Mouse (Mus musculus) midbrain, embryonic 12.5 days (tissue): ENCODE measurements around the gene Plxnb1. TPM values are rescaled to one million over a fixed set of nuclear protein-coding genes. Genes with fewer than 3 reads are reported as not detected.

Source experiments
- ATAC-seq: fragments of 200-750 bp; cut with Nextera tagmentation; 2 replicates; pipeline ENCODE4 v1.8.0; 2017; ENCODE audit warnings: low read depth, moderate TSS enrichment, moderate library complexity; ENCODE audit not compliant: low FRiP score
- H3K27ac ChIP-seq: fragments of 300-500 bp; sonication (generic); replicated peaks from 2 replicates; pipeline ENCODE4 v1.5.1; 2016; ENCODE audit warnings: mild to moderate bottlenecking
- H3K27me3 ChIP-seq: fragments of 300-500 bp; sonication (generic); 2 replicates; pipeline ENCODE4 v1.6.1; 2016; ENCODE audit warnings: mild to moderate bottlenecking
- H3K36me3 ChIP-seq: fragments of 300-500 bp; sonication (generic); 2 replicates; pipeline ENCODE4 v1.6.1; 2016
- H3K4me1 ChIP-seq: fragments of 300-500 bp; sonication (generic); 2 replicates; pipeline ENCODE4 v1.6.1; 2016
- H3K4me2 ChIP-seq: fragments of 300-500 bp; sonication (generic); replicated peaks from 2 replicates; pipeline ENCODE4 v1.6.1; 2016; ENCODE audit warnings: mild to moderate bottlenecking, moderate library complexity
- H3K4me3 ChIP-seq: fragments of 300-500 bp; sonication (generic); 2 replicates; pipeline ENCODE4 v1.5.1; 2016; ENCODE audit warnings: mild to moderate bottlenecking
- H3K9ac ChIP-seq: fragments of 300-500 bp; sonication (generic); replicated peaks from 2 replicates; pipeline ENCODE4 v1.6.1; 2016; ENCODE audit warnings: mild to moderate bottlenecking, moderate library complexity
- H3K9me3 ChIP-seq: fragments of 300-500 bp; sonication (generic); 2 replicates; pipeline ENCODE4 v1.6.1; 2016; ENCODE audit warnings: mild to moderate bottlenecking
- WGBS: fragments of 180-500 bp; shearing (Covaris S2); methylation state at CpG from one replicate; pipeline ENCODE4 v1.1.7; 2016; 5-methylcytosine and 5-hydroxymethylcytosine counted together
- polyA plus RNA-seq: library from polyadenylated mRNA; unstranded; fragments of >200 nt; fragmentation: Nextera tagmentation; extraction: Ambion mirVana; gene quantifications from 2 replicates; pipeline ENCODE4 v1.2.1, GENCODE M21; 2016

The Plxnb1 gene
- polyA plus RNA-seq, 1 experiment from 2014 or later, result 43.7 TPM

DNA sequence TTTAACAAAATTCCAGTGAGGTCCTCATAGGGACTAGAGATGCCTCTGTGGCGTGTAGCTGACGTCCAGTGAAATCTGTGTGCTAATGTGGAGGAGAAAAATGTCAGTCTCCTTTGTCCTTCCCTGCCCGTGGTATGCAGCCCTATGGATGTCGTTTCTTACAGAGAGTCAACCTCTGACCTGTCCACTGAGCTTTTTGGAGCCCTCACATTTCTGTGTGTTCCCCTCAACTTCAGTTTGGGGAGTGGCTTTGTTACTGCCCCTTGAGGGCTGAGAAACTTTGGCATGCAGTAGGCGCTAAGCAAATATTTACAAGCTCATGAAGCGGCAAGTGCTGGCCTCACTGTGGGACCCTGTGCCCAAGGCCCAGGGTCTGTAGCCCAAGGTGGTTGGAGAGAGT, 2.1 kb downstream of the Plxnb1 start:
- Histone ChIP-seq H3K4me1 (peaks cover 51% of the 10 kb centered on the region), H3K9me3 (no peaks in the 10 kb centered on the region), H3K4me2 (peak overlapping the region; percentile 84), H3K4me3 (peak overlapping the region; percentile 77), H3K27me3 (no peaks in the 10 kb centered on the region), H3K9ac (peak overlapping the region; percentile 96), H3K27ac (peak overlapping the region; percentile 100), H3K36me3 (peaks cover 40% of the 10 kb centered on the region)
- no peak for ATAC-seq
- WGBS, result 10% methylated on average over 6 of the region's 6 CpGs

DNA sequence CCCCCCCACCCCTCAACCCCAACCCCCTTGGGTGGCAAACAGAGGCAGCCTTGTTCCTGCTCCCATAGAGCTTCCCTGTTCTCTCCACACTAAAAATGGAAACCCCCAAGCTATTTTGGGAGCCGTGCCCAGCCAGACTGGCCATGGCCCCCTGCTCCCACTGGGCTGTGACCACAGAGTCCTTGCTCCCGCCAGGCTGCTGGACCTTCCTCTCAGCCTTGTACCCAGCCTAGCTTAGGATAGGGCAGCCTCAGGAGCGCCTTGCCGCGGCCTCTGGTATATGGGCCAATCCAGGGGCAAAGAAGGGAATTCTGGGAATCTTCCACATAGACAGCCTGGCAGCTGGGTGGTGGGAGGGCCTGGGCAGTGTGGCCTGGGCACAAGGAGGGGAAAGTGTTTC, 2.6 kb downstream of the Plxnb1 start:
- WGBS, result 51% methylated on average over 5 of the region's 5 CpGs
- peaks cover 43% of the 10 kb centered on the region for H3K36me3 ChIP-seq
- no peaks in the 10 kb centered on the region for H3K9me3 ChIP-seq
- H3K4me1 ChIP-seq, result peaks cover 51% of the 10 kb centered on the region
- no peak for ATAC-seq
- H3K4me2 ChIP-seq, result peak overlapping the region; percentile 84
- H3K9ac ChIP-seq, result peak overlapping the region; percentile 96
- no peaks in the 10 kb centered on the region for H3K27me3 ChIP-seq
- peak overlapping the region; percentile 77 for H3K4me3 ChIP-seq
- H3K27ac ChIP-seq, result peak overlapping the region; percentile 100

DNA sequence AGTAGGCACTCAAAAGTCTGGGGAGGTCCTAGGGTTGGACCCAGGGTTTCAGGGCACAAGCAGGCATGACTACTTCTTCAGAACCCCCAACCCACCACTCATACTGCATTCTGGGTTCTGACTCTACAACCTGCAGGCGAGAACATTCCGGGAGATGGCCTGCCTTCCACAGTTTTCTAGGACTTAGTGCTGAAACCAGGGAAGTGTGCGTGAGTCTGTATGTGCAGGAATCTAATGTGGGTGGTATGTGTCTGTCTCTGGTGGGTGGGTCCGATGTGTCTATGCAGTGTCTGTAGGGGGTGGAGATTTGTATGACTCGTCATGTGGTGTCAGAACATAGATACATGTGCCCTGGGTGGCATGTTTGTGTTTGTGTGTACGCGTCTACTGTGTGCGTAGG, 3.2 kb downstream of the Plxnb1 start:
- no peak for ATAC-seq
- Histone ChIP-seq H3K4me3 (peak overlapping the region; percentile 77; the same call in 1 of the 2 replicates), H3K4me2 (peak overlapping the region; percentile 84), H3K36me3 (peaks cover 48% of the 10 kb centered on the region), H3K4me1 (peaks cover 51% of the 10 kb centered on the region), H3K9me3 (no peaks in the 10 kb centered on the region), H3K27me3 (no peaks in the 10 kb centered on the region), H3K9ac (peak overlapping the region; percentile 96; the same call in 1 of the 2 replicates), H3K27ac (no peak overlapping the region)
- WGBS, result 88% methylated on average over 8 of the region's 8 CpGs

DNA sequence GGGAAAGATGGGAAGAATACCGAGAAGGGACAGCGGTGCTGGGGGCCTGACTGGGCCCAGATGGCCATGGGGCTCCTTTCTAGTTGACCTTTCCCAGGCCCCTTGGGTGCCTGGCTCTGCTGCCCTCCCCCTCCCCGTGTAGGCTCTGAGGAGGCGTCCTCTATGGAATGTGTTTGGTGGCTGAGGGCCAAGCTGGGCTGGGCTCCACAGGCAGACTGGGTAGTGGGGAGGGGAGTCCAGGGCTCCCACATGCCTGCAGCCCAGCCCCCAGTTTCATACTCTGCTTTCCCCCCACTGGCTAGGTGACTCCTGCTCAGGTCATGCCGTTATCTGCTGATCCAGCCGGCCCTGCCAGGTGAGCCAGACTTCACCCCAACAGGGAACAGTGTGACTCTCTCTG, 3.8 kb downstream of the Plxnb1 start:
- peaks cover 54% of the 10 kb centered on the region for H3K36me3 ChIP-seq
- ATAC-seq, result no peak
- H3K9ac ChIP-seq, result peak overlapping the region; percentile 11; the same call in 1 of the 2 replicates
- no peaks in the 10 kb centered on the region for H3K9me3 ChIP-seq
- H3K27ac ChIP-seq, result no peak overlapping the region
- H3K27me3 ChIP-seq, result no peaks in the 10 kb centered on the region
- H3K4me2 ChIP-seq, result peak overlapping the region; percentile 84
- WGBS, result 71% methylated on average over 6 of the region's 6 CpGs
- H3K4me3 ChIP-seq, result 0 out of 2 replicates have a peak overlapping the region, but pooled peaks have one; percentile 6
- H3K4me1 ChIP-seq, result peaks cover 47% of the 10 kb centered on the region

DNA sequence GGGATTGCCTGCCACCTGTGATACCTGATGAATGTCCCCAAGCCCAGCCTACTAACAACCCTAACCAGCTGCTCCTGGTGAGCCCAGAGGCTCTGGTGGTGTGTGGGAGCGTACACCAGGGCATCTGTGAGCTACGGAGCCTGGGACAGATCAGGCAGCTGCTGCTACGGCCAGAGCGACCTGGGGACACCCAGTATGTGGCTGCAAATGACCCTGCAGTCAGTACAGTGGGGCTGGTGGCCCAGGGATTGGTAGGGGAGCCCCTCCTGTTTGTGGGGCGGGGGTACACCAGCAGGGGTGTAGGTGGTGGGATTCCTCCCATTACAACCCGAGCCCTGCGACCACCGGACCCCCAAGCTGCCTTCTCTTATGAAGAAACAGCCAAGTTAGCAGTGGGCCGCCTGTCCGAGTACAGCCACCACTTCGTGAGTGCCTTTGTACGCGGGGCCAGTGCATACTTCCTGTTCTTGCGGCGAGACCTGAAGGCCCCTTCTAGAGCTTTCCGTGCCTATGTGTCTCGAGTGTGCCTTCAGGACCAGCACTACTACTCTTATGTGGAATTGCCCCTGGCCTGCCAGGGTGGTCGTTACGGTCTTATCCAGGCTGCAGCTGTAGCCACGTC, 5.2 kb downstream of the Plxnb1 start:
- Histone ChIP-seq H3K36me3 (peaks cover 68% of the 10 kb centered on the region), H3K4me3 (no peak overlapping the region), H3K4me2 (no peak overlapping the region), H3K4me1 (peaks cover 42% of the 10 kb centered on the region), H3K27me3 (no peaks in the 10 kb centered on the region), H3K9ac (no peak overlapping the region), H3K27ac (no peak overlapping the region), H3K9me3 (no peaks in the 10 kb centered on the region)
- ATAC-seq, result no peak
- 92% methylated on average over 20 of the region's 20 CpGs for WGBS

DNA sequence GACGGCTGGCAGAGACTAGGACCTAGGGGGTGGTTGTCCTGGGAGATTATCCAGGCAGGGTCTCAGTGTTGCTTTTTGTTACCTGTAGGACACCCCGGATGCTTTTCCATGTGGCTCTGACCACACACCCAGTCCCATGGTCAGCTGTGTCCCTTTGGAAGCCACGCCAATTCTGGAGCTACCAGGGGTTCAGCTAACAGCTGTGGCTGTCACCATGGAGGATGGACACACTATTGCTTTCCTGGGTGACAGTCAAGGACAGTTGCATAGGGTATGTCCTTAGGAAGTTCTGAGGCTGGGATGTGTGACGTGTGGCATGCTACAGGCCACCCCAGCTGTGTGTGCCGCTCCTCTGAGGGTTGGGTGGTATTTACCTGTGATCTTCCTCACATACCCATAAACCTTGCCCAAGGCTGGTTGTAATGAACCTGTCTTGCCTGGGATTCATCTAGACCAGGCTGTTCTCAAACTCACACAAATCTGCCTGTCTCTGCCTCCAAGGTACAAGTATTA, 6.8 kb downstream of the Plxnb1 start:
- Histone ChIP-seq H3K4me3 (no peak overlapping the region), H3K36me3 (peaks cover 84% of the 10 kb centered on the region), H3K9me3 (no peaks in the 10 kb centered on the region), H3K4me1 (peaks cover 39% of the 10 kb centered on the region), H3K27ac (no peak overlapping the region), H3K4me2 (no peak overlapping the region), H3K27me3 (no peaks in the 10 kb centered on the region), H3K9ac (no peak overlapping the region)
- ATAC-seq, result no peak
- WGBS, result 92% methylated on average over 5 of the region's 5 CpGs

DNA sequence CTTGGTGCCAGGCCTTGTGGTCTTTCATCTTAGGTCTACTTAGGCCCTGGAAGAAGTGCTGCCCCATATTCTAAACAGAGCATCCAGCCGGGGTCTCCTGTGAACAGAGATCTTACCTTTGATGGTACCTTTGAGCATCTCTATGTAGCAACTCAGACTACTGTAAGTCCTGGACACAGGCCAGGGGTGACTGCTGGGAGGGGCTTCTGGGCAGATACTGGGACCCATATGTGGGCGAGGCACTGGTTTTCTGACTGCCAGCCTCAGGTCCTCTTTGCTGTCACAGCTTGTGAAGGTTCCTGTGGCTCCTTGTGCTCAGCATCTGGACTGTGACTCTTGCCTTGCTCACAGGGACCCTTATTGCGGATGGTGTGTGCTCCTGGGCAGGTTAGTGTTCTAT, 7.4 kb downstream of the Plxnb1 start:
- Histone ChIP-seq H3K36me3 (peaks cover 89% of the 10 kb centered on the region), H3K4me2 (no peak overlapping the region), H3K4me1 (peaks cover 33% of the 10 kb centered on the region), H3K27me3 (no peaks in the 10 kb centered on the region), H3K4me3 (no peak overlapping the region), H3K9me3 (no peaks in the 10 kb centered on the region), H3K9ac (no peak overlapping the region), H3K27ac (no peak overlapping the region)
- 97% methylated on average over 3 of the region's 3 CpGs for WGBS
- no peak for ATAC-seq

DNA sequence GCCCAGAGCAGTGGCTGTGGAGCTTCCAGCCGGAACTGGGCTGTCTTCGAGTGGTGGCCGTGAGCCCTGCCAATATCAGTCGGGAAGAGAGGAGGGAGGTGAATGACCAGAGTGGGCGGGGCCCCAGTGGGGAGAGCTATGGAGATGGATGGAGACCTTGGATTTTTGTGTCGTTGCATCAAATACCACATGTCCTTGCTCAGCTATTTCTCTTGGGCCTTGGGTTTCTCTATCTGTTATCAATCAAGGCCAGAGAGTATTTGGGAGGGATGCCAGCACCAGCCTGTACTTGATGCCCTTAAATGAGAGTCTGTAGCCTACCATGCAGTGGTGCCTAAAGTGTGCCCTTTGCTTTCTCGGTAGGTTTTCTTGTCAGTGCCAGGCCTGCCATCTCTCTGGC, 8.1 kb downstream of the Plxnb1 start:
- Histone ChIP-seq H3K4me3 (no peak overlapping the region), H3K36me3 (peaks cover 97% of the 10 kb centered on the region), H3K4me1 (peaks cover 26% of the 10 kb centered on the region), H3K27ac (no peak overlapping the region), H3K27me3 (no peaks in the 10 kb centered on the region), H3K4me2 (no peak overlapping the region), H3K9ac (no peak overlapping the region), H3K9me3 (no peaks in the 10 kb centered on the region)
- WGBS, result 76% methylated on average over 7 of the region's 7 CpGs
- no peak for ATAC-seq

DNA sequence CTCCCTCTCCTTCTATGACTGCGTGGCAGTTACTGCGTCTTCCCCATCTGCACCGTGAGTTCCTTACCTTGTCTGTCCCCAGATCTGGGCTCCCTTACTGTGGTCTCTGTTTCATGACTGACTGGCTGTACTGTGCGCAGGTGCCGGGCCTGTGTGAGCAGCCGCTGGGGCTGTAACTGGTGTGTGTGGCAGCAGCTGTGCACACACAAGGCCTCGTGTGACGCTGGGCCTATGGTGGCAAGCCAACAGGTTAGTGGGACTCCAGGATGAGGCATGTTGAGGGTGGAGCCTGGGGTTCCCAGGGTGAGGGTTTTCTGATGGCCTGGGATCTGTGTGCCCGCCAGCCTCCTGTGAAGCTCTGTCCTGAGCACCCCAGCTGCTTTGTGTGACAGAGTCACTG, 8.9 kb downstream of the Plxnb1 start:
- Histone ChIP-seq H3K4me3 (no peak overlapping the region), H3K27me3 (no peaks in the 10 kb centered on the region), H3K36me3 (peaks cover 100% of the 10 kb centered on the region), H3K4me2 (no peak overlapping the region), H3K4me1 (peaks cover 18% of the 10 kb centered on the region), H3K27ac (no peak overlapping the region), H3K9ac (no peak overlapping the region), H3K9me3 (no peaks in the 10 kb centered on the region)
- no peak for ATAC-seq
- 93% methylated on average over 9 of the region's 9 CpGs for WGBS

DNA sequence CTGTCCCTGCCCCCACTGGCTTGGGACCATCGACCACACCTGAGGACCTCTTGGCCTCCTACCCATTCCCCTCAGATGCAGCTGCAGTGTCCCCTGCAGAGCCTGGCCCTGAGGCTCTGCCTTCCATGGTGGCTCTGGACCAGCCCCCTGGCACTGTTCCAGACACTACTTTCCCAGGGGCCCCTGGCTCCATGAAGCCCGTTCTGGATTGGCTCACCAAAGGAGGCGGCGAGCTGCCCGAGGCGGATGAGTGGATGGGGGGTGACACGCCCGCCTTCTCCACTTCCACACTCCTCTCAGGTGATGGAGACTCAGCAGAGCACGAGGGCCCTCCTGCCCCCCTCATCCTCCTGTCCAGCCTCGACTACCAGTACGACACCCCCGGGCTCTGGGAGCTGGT, 9.8 kb downstream of the Plxnb1 start:
- ATAC-seq, result 0 out of 2 replicates have a peak, but pooled peaks have one; percentile 4
- Histone ChIP-seq H3K36me3 (peaks cover 100% of the 10 kb centered on the region), H3K9me3 (no peaks in the 10 kb centered on the region), H3K4me2 (no peak overlapping the region), H3K27ac (no peak overlapping the region), H3K4me1 (peaks cover 13% of the 10 kb centered on the region; the same call in 1 of the 2 replicates), H3K4me3 (no peak overlapping the region), H3K27me3 (no peaks in the 10 kb centered on the region), H3K9ac (no peak overlapping the region)
- 83% methylated on average over 12 of the region's 12 CpGs for WGBS

DNA sequence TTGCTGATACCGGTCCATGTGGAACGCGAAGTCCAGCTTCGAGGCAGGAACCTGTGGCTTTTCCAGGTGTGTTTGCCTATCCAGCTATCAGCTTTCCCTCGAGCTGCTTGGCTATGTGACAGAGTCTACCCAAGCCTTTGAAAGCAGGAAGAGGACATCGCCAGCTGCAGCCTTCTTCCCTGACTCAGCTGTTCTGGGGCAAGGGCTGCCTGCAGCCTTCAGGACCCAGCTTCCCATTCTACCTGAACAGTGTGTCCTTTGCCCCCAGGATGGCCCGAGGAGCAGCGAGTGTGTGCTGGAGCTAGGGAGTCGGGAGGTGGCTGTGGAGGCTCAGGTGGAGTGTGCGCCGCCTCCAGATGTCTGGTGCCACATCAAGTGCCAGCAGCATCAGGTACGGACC, 10.5 kb downstream of the Plxnb1 start:
- Histone ChIP-seq H3K9ac (no peak overlapping the region), H3K9me3 (no peaks in the 10 kb centered on the region), H3K27ac (no peak overlapping the region), H3K4me3 (no peak overlapping the region), H3K4me2 (no peak overlapping the region), H3K27me3 (no peaks in the 10 kb centered on the region), H3K4me1 (peaks cover 7% of the 10 kb centered on the region; the same call in 1 of the 2 replicates), H3K36me3 (peaks cover 100% of the 10 kb centered on the region)
- 95% methylated on average over 12 of the region's 12 CpGs for WGBS
- ATAC-seq, result no peak

DNA sequence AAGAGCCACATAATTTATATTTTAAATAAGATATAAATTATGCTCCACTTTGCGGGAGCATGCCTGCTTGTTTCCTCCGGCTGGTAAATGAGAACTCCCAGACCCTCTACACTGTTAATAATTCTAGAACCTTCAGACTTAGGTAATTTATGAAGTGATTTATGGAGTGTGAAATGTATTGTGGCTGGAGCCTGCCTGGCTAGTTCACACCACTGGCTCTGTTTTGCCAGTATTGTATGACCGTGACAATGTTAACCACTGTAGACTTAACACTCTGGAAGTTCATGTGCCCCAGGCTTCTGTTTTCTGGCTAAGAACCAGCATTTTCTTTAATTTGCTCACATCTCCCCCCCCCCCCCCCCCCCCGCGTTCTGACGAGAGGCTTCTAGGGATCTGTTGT, 12.2 kb downstream of the Plxnb1 start:
- Histone ChIP-seq H3K27ac (no peak overlapping the region), H3K9ac (no peak overlapping the region), H3K9me3 (no peaks in the 10 kb centered on the region), H3K4me2 (no peak overlapping the region), H3K4me1 (peaks cover 3% of the 10 kb centered on the region; the same call in 1 of the 2 replicates), H3K36me3 (peaks cover 100% of the 10 kb centered on the region), H3K27me3 (no peaks in the 10 kb centered on the region), H3K4me3 (no peak overlapping the region)
- no peak for ATAC-seq
- WGBS, result 84% methylated on average over 6 of the region's 6 CpGs
